Mouse (Mus musculus) forebrain, embryonic 16.5 days (tissue): ENCODE measurements around the gene Dlx5. TPM values are rescaled to one million over a fixed set of nuclear protein-coding genes. Genes with fewer than 3 reads are reported as not detected.

ENCODE experiments used
- ATAC-seq: fragments of 200-750 bp; cut with Nextera tagmentation; 2 replicates; pipeline ENCODE4 v1.8.0; 2017; ENCODE audit warnings: mild to moderate bottlenecking, moderate library complexity
- H3K27ac ChIP-seq: fragments of 300-500 bp; sonication (generic); 2 replicates; pipeline ENCODE4 v1.5.1; 2014; ENCODE audit warnings: low read length, control low read depth
- H3K27me3 ChIP-seq: fragments of 300-500 bp; sonication (generic); replicated peaks from 2 replicates; pipeline ENCODE4 v1.6.1; 2014; ENCODE audit warnings: low read length; ENCODE audit not compliant: control insufficient read depth, insufficient read depth
- H3K36me3 ChIP-seq: fragments of 300-500 bp; sonication (generic); 2 replicates; pipeline ENCODE4 v1.6.1; 2014; ENCODE audit not compliant: control insufficient read depth, insufficient read depth
- H3K4me1 ChIP-seq: fragments of 300-500 bp; sonication (generic); replicated peaks from 2 replicates; pipeline ENCODE4 v1.6.1; 2014; ENCODE audit warnings: low read length; ENCODE audit not compliant: control insufficient read depth, insufficient read depth
- H3K4me2 ChIP-seq: fragments of 300-500 bp; sonication (generic); 2 replicates; pipeline ENCODE4 v1.6.1; 2014; ENCODE audit warnings: mild to moderate bottlenecking, low read length, control low read depth
- H3K4me3 ChIP-seq: fragments of 300-500 bp; sonication (generic); replicated peaks from 2 replicates; pipeline ENCODE4 v1.5.1; 2014; ENCODE audit warnings: mild to moderate bottlenecking, low read length, control low read depth
- H3K9ac ChIP-seq: fragments of 300-500 bp; sonication (generic); replicated peaks from 2 replicates; pipeline ENCODE4 v1.6.1; 2014; ENCODE audit warnings: low read depth, low read length, control low read depth
- H3K9me3 ChIP-seq: fragments of 300-500 bp; sonication (generic); 2 replicates; pipeline ENCODE4 v1.6.1; 2016; ENCODE audit warnings: low read length; ENCODE audit not compliant: control insufficient read depth
- WGBS: fragments of 180-500 bp; shearing (Covaris S2); extraction: QIAGEN DNeasy Blood & Tissue Kit; methylation state at CpG from one replicate; pipeline ENCODE4 v1.1.7; 2014; 5-methylcytosine and 5-hydroxymethylcytosine counted together
- polyA plus RNA-seq: library from polyadenylated mRNA; unstranded; fragments of >200 nt; fragmentation: Nextera tagmentation; extraction: Ambion mirVana; gene quantifications from 2 replicates; pipeline ENCODE4 v1.2.1, GENCODE M21; 2015

Dlx5 gene
- polyA plus RNA-seq, 1 experiment from 2014 or later = 75.7 TPM

DNA sequence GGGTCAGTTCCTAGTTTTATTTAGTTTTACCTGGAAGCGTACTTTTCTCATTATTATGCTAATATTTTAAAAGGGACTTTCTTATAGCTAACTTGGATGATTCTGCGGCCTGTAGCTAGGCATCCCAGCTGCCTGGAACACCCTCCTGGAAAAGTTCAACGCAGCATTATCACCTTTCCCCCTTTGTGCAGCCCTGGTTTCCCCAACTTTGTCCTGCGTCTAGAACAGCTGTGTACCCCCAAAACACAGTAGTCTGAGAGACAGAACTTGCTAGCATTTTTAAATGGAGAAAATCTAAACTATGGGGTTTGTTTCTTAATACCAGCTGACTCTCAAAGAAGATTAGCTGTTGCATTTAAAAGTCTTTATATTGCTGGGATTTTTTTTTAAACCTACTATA, 33.3 kb downstream of the Dlx5 start:
- H3K9ac ChIP-seq = no peak overlapping the region
- no peak overlapping the region; the same call in 1 of the 2 replicates for H3K4me2 ChIP-seq
- no peak for ATAC-seq

DNA sequence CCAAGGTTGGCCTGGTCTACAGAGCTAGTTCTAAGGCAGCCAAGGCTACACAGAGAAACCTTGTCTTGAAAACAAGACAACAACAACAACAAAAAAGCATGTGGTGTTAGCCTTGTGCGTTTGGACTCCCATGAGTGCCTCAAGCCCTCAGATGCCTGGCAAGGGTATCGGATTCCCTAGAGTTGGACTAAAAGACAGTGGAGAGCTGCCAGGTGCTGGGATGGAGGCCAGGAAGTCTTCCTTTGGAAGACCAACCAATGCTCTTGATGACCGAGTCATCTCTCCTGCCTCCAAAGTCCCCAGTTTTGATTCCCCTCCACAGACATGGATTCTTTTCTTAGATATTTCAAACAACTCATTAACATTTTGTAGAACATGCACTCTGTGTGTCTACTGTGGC, 48.6 kb downstream of the Dlx5 start:
- ATAC-seq = no peak
- WGBS = 63% methylated on average over 3 of the region's 3 CpGs
- no peak overlapping the region for H3K9ac ChIP-seq

More for the DNA sequence above, 33.3 kb downstream of the Dlx5 start:
- Histone ChIP-seq H3K27ac (no peak overlapping the region), H3K27me3 (peaks cover 45% of the 10 kb centered on the region), H3K36me3 (no peaks in the 10 kb centered on the region), H3K4me1 (peaks cover 20% of the 10 kb centered on the region; the same call in 1 of the 2 replicates), H3K4me3 (no peak overlapping the region), H3K9me3 (no peaks in the 10 kb centered on the region)
- 9% methylated on average over 4 of the region's 4 CpGs for WGBS

DNA sequence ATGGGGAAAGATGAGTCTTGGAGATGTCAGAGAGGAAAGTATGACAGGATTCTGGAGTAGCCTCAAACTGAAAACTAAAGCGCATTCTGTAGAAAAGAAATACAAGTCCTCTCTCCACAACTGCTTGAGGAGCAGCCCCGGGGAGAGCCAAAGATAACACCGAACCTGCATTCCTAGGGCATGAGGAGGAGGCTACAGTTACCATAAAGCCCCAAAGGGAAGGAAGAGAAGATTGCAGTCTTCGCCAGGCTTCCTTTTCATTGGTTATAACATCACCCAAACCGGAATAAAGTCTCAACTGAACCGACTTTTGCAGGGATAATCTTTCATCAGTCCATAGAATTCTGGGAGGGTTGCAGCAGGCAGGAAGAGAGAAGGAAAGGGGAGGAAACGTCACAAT, 51.4 kb downstream of the Dlx5 start:
- Histone ChIP-seq H3K27me3 (no peaks in the 10 kb centered on the region), H3K9me3 (no peaks in the 10 kb centered on the region), H3K27ac (no peak overlapping the region), H3K4me1 (peaks cover 6% of the 10 kb centered on the region; the same call in 1 of the 2 replicates), H3K4me3 (no peak overlapping the region), H3K4me2 (no peak overlapping the region), H3K36me3 (no peaks in the 10 kb centered on the region), H3K9ac (no peak overlapping the region)
- 82% methylated on average over 7 of the region's 7 CpGs for WGBS
- no peak for ATAC-seq

More for the DNA sequence above, 48.6 kb downstream of the Dlx5 start:
- Histone ChIP-seq H3K36me3 (no peaks in the 10 kb centered on the region), H3K9me3 (no peaks in the 10 kb centered on the region), H3K27ac (no peak overlapping the region), H3K4me3 (no peak overlapping the region), H3K27me3 (no peaks in the 10 kb centered on the region), H3K4me2 (no peak overlapping the region), H3K4me1 (no peaks in the 10 kb centered on the region)

Other genes with a start within 250 kb of the Dlx5 start
- 7.2 and 12.6 TPM in 2 replicates for gene Dlx6, start 18.8 kb downstream of the Dlx5 start, polyA plus RNA-seq
- 6.8 and 6.9 TPM in 2 replicates for gene Sdhaf3, start 73.9 kb upstream of the Dlx5 start, polyA plus RNA-seq